Mouse (Mus musculus): ENCODE results near the gene Polr2f.

GRCm38 (mm10) chr15:79124331-79124875 is 16.4 kb upstream of the Polr2f start:
- TF ChIP-seq CTCF (IDR thresholded peaks at IDR 0.05; ENCODE audit: low read depth, low read length): no peak
- TF ChIP-seq POLR2A (IDR thresholded peaks at IDR 0.05; ENCODE audit: insufficient read depth, low read length): no peak
